Mouse (Mus musculus): ENCODE measurements around the gene Cstb. TPM values are rescaled to one million over a fixed set of nuclear protein-coding genes. Genes with fewer than 3 reads are reported as not detected.

Cstb gene
- total and polyA plus RNA-seq, 3 experiments, result 71.9 to 76.7 TPM; not detected in 1

GRCm38 (mm10) chr10:78440812-78441211 lies 15.3 kb downstream of the Cstb start:
- no peak overlapping the region for H3K27ac ChIP-seq (ENCODE audit: control insufficient read depth, low read depth, low read length)
- H3K27me3 ChIP-seq (ENCODE audit: control insufficient read depth in 1 of 2, insufficient read depth in 2 of 2, low read length in 2 of 2), result no peaks in the 10 kb centered on the region
- peak; percentile 48 for DNase-seq (ENCODE audit: low read depth, low spot score)
- no peaks in the 10 kb centered on the region for H3K4me1 ChIP-seq (ENCODE audit: control insufficient read depth in 1 of 2, insufficient read depth in 2 of 2, low read length in 2 of 2)
- no peak overlapping the region for H3K4me3 ChIP-seq (ENCODE audit: control insufficient read depth in 1 of 2, insufficient read depth in 1 of 2, low read depth in 2 of 2, low read length in 2 of 2)
- H3K9me3 ChIP-seq (replicated peaks; ENCODE audit: insufficient read depth, low read length), result no peaks in the 10 kb centered on the region
- TF ChIP-seq ZNF384 (IDR thresholded peaks at IDR 0.05; ENCODE audit: low read depth, low read length) (no peak), CHD2 (IDR thresholded peaks at IDR 0.05; ENCODE audit: low read length) (no peak), CTCF (IDR thresholded peaks at IDR 0.05 in 2 of 3, conservative IDR thresholded peaks at IDR 0.05 in 1 of 3; ENCODE audit: control insufficient read depth in 1 of 3, insufficient read depth in 1 of 3, low read depth in 2 of 3, low read length in 3 of 3, poor library complexity in 1 of 3, severe bottlenecking in 1 of 3) (peak; percentile 74 to 91 (median 83)), ZMIZ1 (IDR thresholded peaks at IDR 0.05; ENCODE audit: low read depth, low read length) (no peak), RAD21 (IDR thresholded peaks at IDR 0.05; ENCODE audit: low read depth, low read length) (peak; percentile 19), SMC3 (IDR thresholded peaks at IDR 0.05; ENCODE audit: low read depth, low read length) (peak; percentile 52), ZC3H11A (IDR thresholded peaks at IDR 0.05; ENCODE audit: low read depth, low read length) (0 out of 2 replicates have a peak, but pooled peaks have one; percentile 15)
- H3K36me3 ChIP-seq (ENCODE audit: control insufficient read depth in 1 of 2, insufficient read depth in 2 of 2, low read length in 2 of 2), result peaks cover 0 to 5% of the 10 kb centered on the region in 2 experiments; a peak in 2 of 4 replicates
- no peak overlapping the region for H3K9ac ChIP-seq (ENCODE audit: control insufficient read depth, low read depth, low read length, poor library complexity, severe bottlenecking)
- no peaks in the 10 kb centered on the region for H3K79me2 ChIP-seq (ENCODE audit: control insufficient read depth, insufficient read depth, low read length, poor library complexity)

GRCm38 (mm10) chr10:78441606-78442005 lies 16.1 kb downstream of the Cstb start:
- Histone ChIP-seq H3K9ac (ENCODE audit: control insufficient read depth, low read depth, low read length, poor library complexity, severe bottlenecking) (no peak overlapping the region), H3K36me3 (ENCODE audit: control insufficient read depth in 1 of 2, insufficient read depth in 2 of 2, low read length in 2 of 2) (peaks cover 0 to 5% of the 10 kb centered on the region in 2 experiments; a peak in 2 of 4 replicates), H3K27ac (ENCODE audit: control insufficient read depth, low read depth, low read length) (no peak overlapping the region), H3K27me3 (ENCODE audit: control insufficient read depth in 1 of 2, insufficient read depth in 2 of 2, low read length in 2 of 2) (no peaks in the 10 kb centered on the region), H3K4me3 (ENCODE audit: control insufficient read depth in 1 of 2, insufficient read depth in 1 of 2, low read depth in 2 of 2, low read length in 2 of 2) (no peak overlapping the region), H3K79me2 (ENCODE audit: control insufficient read depth, insufficient read depth, low read length, poor library complexity) (no peaks in the 10 kb centered on the region), H3K9me3 (replicated peaks; ENCODE audit: insufficient read depth, low read length) (no peaks in the 10 kb centered on the region), H3K4me1 (ENCODE audit: control insufficient read depth in 1 of 2, insufficient read depth in 2 of 2, low read length in 2 of 2) (no peaks in the 10 kb centered on the region)
- no peak for TF ChIP-seq RCOR1 (IDR thresholded peaks at IDR 0.05; ENCODE audit: low read depth, low read length)
- TF ChIP-seq SIN3A (IDR thresholded peaks at IDR 0.05; ENCODE audit: low read length), result no peak
- no peak for TF ChIP-seq UBTF (IDR thresholded peaks at IDR 0.05; ENCODE audit: borderline replicate concordance, insufficient read depth, low read depth, low read length)
- TF ChIP-seq HCFC1 (IDR thresholded peaks at IDR 0.05; ENCODE audit: low read depth, low read length), result no peak
- TF ChIP-seq GABPA (IDR thresholded peaks at IDR 0.05; ENCODE audit: low read depth, low read length), result no peak
- no peak for TF ChIP-seq MYC (IDR thresholded peaks at IDR 0.05; ENCODE audit: low read depth, low read length)
- no peak for TF ChIP-seq POLR2AphosphoS5 (IDR thresholded peaks at IDR 0.05; ENCODE audit: borderline replicate concordance, low read depth, low read length)
- no peak for TF ChIP-seq TBP (IDR thresholded peaks at IDR 0.05; ENCODE audit: low read depth, low read length)
- TF ChIP-seq POLR2A (IDR thresholded peaks at IDR 0.05; ENCODE audit: control insufficient read depth in 1 of 2, insufficient read depth in 1 of 2, low read depth in 1 of 2, low read length in 2 of 2, poor library complexity in 1 of 2), result no peak
- no peak for TF ChIP-seq E2F4 (IDR thresholded peaks at IDR 0.05; ENCODE audit: borderline replicate concordance, low read depth, low read length)
- no peak for TF ChIP-seq MXI1 (IDR thresholded peaks at IDR 0.05; ENCODE audit: low read depth, low read length)
- TF ChIP-seq MAZ (IDR thresholded peaks at IDR 0.05; ENCODE audit: low read depth, low read length), result no peak
- TF ChIP-seq CHD2 (IDR thresholded peaks at IDR 0.05; ENCODE audit: low read length), result no peak
- TF ChIP-seq USF2 (IDR thresholded peaks at IDR 0.05; ENCODE audit: borderline replicate concordance in 1 of 2, insufficient read depth in 1 of 2, low read depth in 1 of 2, low read length in 2 of 2), result no peak
- no peak for TF ChIP-seq ELF1 (IDR thresholded peaks at IDR 0.05; ENCODE audit: low read depth, low read length)
- no peak for TF ChIP-seq EP300 (IDR thresholded peaks at IDR 0.05; ENCODE audit: low read depth in 1 of 2, low read length in 2 of 2)
- no peak for DNase-seq (ENCODE audit: low read depth, low spot score)
